Mouse (Mus musculus) regulatory T cell (primary cell): Measurements from ENCODE around the gene Ntpcr.

Source experiments
- in situ Hi-C: fragments of 300-600 bp; cut with MboI, MseI; formaldehyde crosslinking; loops from one replicate; pipeline ENCODE4 v1.15.1; 2025; ENCODE audit warnings: high pct_unique_total_duplicates

Gene Ntpcr

GRCm38 (mm10) chr8:125729746-125730145, at the start of gene Ntpcr:
Gene Ntpcr, plus strand, starts transcription at chr8:125729963.
- in situ Hi-C loops, result no loop called here

DNA sequence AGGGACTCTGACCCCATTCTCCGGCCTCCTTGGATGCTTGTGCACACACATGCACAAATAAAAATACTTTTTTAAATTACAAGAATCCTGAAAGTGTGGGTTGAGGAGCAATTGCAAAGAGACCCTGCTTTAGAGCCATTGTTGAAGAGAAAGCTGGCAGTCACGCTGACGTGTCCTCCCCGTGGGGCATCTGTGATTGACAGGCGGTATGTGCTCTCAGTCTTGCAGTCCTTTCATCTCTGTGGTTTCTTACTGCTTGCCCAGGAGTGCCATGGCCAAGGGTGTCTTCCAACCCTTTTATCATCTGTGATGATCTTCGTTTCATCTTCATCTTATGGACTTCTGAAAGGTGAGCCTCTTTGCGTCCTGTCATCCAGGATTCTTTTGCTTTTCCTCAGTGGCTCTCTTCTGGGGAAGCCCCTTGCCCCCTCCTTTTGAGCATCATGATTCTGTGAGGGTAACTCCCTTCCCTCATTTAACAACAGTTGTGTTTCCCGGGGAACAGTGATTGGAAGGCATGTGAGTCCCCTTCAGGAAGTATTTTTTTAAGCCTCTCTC, 48.8 kb upstream of the Ntpcr start:
- in situ Hi-C loops, result no loop called here

GRCm38 (mm10) chr8:125685216-125685760, 44.5 kb upstream of the Ntpcr start:
- in situ Hi-C loops, result no loop called here

GRCm38 (mm10) chr8:125686221-125686865, 43.4 kb upstream of the Ntpcr start:
- in situ Hi-C loops, result no loop called here

GRCm38 (mm10) chr8:125690166-125690915, 39.4 kb upstream of the Ntpcr start:
- in situ Hi-C loops, result no loop called here

DNA sequence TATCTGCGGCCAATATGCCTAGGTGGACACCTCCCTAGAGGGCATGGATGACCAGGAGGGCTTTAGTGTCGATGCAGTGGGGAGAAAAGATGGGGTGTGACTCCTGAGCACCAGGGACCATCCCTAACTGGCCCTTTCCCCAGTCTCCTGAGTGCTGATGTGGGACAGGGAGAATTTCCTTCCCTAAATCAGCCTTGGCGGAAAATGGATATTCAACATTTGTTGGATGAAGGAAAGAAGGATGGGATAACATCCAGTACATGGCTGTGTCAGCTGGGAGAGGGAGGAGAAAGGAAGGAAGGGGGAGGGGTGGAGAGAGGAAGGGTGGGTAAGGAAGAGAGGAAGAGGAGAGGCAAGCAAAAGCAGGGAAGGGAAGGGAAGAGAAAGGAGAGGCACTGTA, 38.8 kb upstream of the Ntpcr start:
- in situ Hi-C loops, result no loop called here

- in situ Hi-C loops, result no loop called here
Measured at GRCm38 (mm10) chr8:125692447-125692846, 37.3 kb upstream of the Ntpcr start.

DNA sequence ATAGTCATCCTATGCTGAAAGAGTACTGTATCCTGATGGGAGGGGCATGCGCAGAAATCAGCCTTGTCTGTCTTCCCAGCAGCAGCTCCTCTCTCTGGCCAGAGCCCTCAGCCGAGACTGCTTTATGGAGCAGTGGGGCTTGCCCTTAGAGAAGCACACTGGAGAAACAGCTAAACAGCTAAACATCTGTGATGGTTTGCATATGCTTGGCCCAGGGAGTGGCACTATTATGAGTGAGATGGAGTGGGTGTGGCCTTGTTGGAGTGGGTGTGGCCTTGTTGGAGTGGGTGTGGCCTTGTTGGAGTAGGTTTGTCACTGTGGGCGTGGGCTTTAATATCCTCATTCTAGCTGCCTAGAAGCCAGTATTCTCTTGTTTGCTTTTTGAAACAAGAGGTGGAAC, 36.6 kb upstream of the Ntpcr start:
- in situ Hi-C loops, result no loop called here

DNA sequence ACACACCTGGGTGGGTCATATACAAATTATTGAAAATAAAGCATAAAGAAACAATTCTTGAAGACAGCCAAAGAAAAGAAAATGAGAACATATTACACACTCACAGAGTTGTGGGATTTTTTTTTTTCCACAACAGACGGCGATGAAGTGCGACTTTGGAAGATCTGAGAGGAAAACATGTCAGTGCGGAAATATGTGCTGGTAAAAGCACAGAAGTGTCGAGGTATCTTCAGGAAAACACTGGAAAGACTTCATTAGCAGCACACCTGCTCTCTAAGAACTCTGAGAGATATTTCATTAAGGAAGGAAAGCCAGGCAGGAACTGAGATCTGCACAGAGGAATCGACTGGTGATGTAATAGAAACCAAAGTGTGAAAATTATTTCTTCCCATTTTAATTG, 33.8 kb upstream of the Ntpcr start:
- in situ Hi-C loops, result no loop called here

- in situ Hi-C loops, result loop anchor here (5.0 kb wide), 1 partner anchor 57 kb away; no protein-coding TSS in a partner anchor
Measured at GRCm38 (mm10) chr8:125699391-125700025, 30.3 kb upstream of the Ntpcr start.

DNA sequence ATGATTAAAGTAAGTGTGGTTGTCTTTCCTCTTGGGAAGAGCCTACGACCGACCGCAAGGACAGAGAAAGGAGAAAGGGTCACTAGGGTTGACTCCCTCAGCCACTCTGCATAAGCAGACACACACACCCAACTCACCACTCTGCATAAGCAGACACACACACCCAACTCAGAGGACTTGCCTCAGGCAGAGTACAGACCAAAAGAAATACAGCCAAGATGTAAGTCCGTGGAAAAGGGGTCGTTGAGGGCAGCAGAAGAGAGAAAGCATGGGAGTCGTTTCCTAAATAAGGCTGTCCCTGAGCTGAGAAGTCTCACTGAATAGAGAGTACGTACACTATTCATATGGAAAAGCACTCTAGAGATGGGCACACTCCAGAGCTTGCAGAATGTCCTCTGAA, 29.4 kb upstream of the Ntpcr start:
- in situ Hi-C loops, result loop anchor here (5.0 kb wide), 1 partner anchor 58 kb away; no protein-coding TSS in a partner anchor

DNA sequence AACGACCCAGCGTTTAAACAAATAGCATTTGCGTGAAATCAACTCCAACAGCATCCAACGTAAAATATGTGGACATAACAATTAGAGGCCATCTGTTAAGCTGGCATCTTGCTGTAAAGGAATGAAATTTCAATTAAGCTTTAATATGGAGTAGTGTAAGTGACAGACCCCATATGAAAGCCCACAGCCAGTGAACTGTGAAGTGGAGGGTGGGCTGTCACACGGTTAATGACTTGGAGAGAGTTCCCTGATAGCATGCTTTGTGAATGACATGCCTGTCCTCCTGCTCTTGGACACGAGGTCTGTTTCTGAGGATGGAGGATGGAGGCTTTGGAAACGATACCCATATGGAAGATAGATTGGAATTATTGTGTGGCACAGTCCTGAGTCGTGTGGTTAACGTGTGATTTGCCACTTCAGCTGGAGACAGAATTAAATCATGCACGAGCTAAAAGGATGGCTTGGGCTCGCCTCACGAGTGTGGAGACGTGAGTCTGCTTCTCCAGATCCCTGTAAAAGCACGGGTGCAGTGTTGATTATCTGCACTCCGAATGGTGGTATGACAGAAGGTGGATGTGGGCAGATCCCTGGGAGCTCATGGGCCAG, 26.8 kb upstream of the Ntpcr start:
- in situ Hi-C loops, result loop anchor here (5.0 kb wide), 1 partner anchor 61 kb away; no protein-coding TSS in a partner anchor

- in situ Hi-C loops, result loop anchor here (5.0 kb wide), 1 partner anchor 62 kb away; no protein-coding TSS in a partner anchor
Measured at GRCm38 (mm10) chr8:125704434-125704833, 25.3 kb upstream of the Ntpcr start.

GRCm38 (mm10) chr8:125705816-125706215, 23.9 kb upstream of the Ntpcr start:
- in situ Hi-C loops, result no loop called here

GRCm38 (mm10) chr8:125709171-125709570, 20.6 kb upstream of the Ntpcr start:
- in situ Hi-C loops, result no loop called here

GRCm38 (mm10) chr8:125711514-125711913, 18.2 kb upstream of the Ntpcr start:
- in situ Hi-C loops, result no loop called here

GRCm38 (mm10) chr8:125716211-125716610, 13.6 kb upstream of the Ntpcr start:
- in situ Hi-C loops, result no loop called here

- in situ Hi-C loops, result no loop called here
Measured at GRCm38 (mm10) chr8:125716613-125717012, 13.2 kb upstream of the Ntpcr start.

DNA sequence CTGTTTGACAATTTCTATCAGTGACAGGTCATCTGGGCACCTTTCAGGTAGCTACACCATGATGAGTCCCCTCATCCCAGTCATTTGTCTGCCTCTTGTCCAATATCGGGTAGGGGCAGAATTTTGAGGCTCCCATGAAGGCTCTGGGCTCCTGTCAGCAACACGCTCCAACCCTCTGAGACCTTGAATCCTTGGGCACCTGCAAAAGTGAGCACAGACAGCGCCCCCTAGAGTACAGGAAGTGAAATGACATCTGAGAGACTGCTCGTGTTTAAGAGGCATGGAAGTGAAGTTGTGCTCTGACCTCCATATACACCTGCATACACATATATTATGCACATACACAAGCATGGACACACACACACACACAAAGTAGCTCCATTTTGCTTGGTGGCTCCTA, 10.8 kb upstream of the Ntpcr start:
- in situ Hi-C loops, result no loop called here

GRCm38 (mm10) chr8:125722675-125723074, 7.1 kb upstream of the Ntpcr start:
- in situ Hi-C loops, result no loop called here

- in situ Hi-C loops, result no loop called here
Measured at GRCm38 (mm10) chr8:125723437-125723836, 6.3 kb upstream of the Ntpcr start.
